Mouse (Mus musculus) cerebellum, adult 2 months (tissue): ENCODE results near the gene Uevld.

Experiments
- CTCF ChIP-seq: fragments of 200-500 bp; IDR thresholded peaks from 2 replicates; pipeline ENCODE4 v1.5.1; 2011; ENCODE audit warnings: low read depth, mild to moderate bottlenecking, control low read depth, low read length, moderate library complexity, borderline replicate concordance; ENCODE audit not compliant: insufficient read depth
- POLR2A ChIP-seq: fragments of 200-500 bp; IDR thresholded peaks from 2 replicates; pipeline ENCODE4 v1.6.1; 2011; ENCODE audit warnings: low read length, control low read depth, borderline replicate concordance; ENCODE audit not compliant: insufficient read depth

DNA sequence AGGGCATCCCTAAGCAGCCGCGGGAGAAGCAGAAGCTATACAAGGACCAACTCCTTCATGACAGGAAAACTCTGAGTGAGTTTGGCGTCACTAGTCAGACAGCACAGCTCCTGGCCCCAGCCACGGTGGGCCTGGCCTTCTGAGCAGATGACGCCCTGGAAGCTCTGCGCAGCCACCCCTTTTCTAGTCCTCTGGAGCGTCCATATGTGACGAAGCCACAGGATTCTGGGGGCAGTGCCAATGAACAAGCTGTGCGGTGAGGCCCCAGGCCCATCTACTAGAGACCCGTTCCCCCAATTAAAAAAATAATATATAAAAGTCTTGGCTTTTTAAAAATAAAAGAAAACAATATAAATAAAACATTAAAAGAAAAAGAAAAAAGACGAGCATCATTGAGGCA lies 17.1 kb upstream of the Uevld start:
- TF ChIP-seq POLR2A: no peak
- TF ChIP-seq CTCF: no peak
